Mouse (Mus musculus): ENCODE results near the gene Mrps24. TPM values are rescaled to one million over a fixed set of nuclear protein-coding genes. Genes with fewer than 3 reads are reported as not detected.

Gene Mrps24
- 100 to 1,000 TPM in 1 of 2 experiments, 10 to 100 TPM in 1; 95.4 to 101 TPM for total RNA-seq (2021)

GRCm38 (mm10) chr11:5715630-5716105 is at the start of gene Mrps24:
Gene Mrps24, minus strand, starts transcription at chr11:5715680.
- DNase-seq (ENCODE audit: extremely low spot score in 1 of 2, low spot score in 2 of 2) = no peak
- intact Hi-C loops (cut with DNase I) = no loop called here

DNA sequence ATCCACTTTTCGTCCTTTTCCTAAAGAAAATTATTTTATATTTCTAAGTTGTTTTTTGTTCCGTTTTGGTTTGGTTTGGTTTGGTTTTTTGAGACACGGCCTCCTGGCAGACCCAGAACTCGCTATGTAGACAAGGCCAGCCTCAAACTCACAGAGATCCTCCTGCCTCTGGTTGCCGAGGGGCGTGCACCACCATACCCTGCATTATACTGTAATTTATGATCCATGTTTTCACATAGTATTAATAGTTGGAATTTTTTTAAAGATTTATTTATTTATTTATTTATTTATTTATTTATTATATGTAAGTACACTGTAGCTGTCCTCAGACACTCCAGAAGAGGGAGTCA is 47.1 kb upstream of the Mrps24 start:
- DNase-seq (ENCODE audit: extremely low spot score in 1 of 2, low spot score in 2 of 2) = no peak
- intact Hi-C loops (cut with DNase I) = no loop called here

DNA sequence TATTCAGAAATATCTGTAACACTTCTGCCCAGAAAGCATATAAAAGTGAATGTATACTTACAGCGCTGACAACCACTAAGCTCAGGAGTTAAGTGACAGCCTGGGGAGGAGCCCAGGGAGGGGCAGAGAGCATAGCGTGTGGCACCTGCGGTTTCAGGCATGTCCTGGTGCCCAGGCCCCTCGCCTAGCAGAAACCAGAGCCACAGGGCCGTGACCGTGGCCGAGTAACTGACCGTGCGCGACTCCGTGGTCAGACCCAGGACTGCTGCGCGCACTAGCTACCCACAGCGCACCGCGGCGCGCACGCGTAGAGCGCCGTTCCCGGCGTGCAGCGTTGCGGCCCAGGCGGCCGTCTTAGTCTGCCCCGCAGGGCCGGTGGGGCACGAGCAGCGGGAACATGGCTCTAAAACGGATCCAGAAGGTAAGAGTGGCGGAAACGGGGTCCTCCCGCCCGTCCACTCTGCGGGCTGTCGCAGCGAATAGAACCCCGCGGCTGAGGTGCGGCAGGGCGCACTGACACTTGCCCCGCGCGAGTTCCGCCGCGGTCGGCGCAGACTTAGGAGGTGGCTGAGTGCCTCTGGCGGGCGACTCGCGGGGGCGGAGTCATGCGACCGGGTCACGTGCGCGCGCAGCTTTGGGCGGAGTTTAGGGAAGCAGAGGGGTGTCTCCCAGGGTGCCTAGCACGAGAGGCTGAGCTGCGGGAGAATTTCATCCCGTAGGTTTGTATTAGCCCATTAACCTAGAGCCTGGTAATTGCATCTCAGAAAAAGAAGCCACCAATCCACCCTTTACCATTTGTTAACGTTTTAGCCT is 46.5 kb upstream of the Mrps24 start, which contains the start of gene Urgcp:
Urgcp (minus strand) TSS at position 557 of the 813 bp plus-strand sequence.
- intact Hi-C loops (cut with DNase I) = no loop called here

GRCm38 (mm10) chr11:5753755-5754154 is 38.3 kb upstream of the Mrps24 start:
- DNase-seq (ENCODE audit: extremely low spot score in 1 of 2, low spot score in 2 of 2) = no peak
- intact Hi-C loops (cut with DNase I) = no loop called here

More for the DNA sequence above, 46.5 kb upstream of the Mrps24 start, which contains the start of gene Urgcp:
- peak; percentile 86 to 94 for DNase-seq (ENCODE audit: extremely low spot score in 1 of 2, low spot score in 2 of 2)

GRCm38 (mm10) chr11:5744951-5745350 is 29.5 kb upstream of the Mrps24 start:
- intact Hi-C loops (cut with DNase I) = no loop called here

GRCm38 (mm10) chr11:5742106-5742505 is 26.6 kb upstream of the Mrps24 start:
- no peak for DNase-seq (ENCODE audit: extremely low spot score in 1 of 2, low spot score in 2 of 2)
- intact Hi-C loops (cut with DNase I) = no loop called here

More at GRCm38 (mm10) chr11:5744951-5745350, 29.5 kb upstream of the Mrps24 start:
- no peak for DNase-seq (ENCODE audit: extremely low spot score in 1 of 2, low spot score in 2 of 2)

- intact Hi-C loops (cut with DNase I) = no loop called here
Observed at GRCm38 (mm10) chr11:5740965-5741627, 25.6 kb upstream of the Mrps24 start.

GRCm38 (mm10) chr11:5740599-5740964 is 25.1 kb upstream of the Mrps24 start:
- no peak for DNase-seq (ENCODE audit: extremely low spot score in 1 of 2, low spot score in 2 of 2)
- intact Hi-C loops (cut with DNase I) = no loop called here

More at GRCm38 (mm10) chr11:5740965-5741627, 25.6 kb upstream of the Mrps24 start:
- peak; percentile 20 to 87 for DNase-seq (ENCODE audit: extremely low spot score in 1 of 2, low spot score in 2 of 2)

- intact Hi-C loops (cut with DNase I) = no loop called here
- no peak for DNase-seq (ENCODE audit: extremely low spot score in 1 of 2, low spot score in 2 of 2)
Observed at GRCm38 (mm10) chr11:5739846-5740245, 24.4 kb upstream of the Mrps24 start.

- DNase-seq (ENCODE audit: extremely low spot score in 1 of 2, low spot score in 2 of 2) = no peak
- intact Hi-C loops (cut with DNase I) = no loop called here
Observed at GRCm38 (mm10) chr11:5738888-5739632, 23.6 kb upstream of the Mrps24 start.

GRCm38 (mm10) chr11:5737137-5737536 is 21.7 kb upstream of the Mrps24 start:
- intact Hi-C loops (cut with DNase I) = no loop called here
- DNase-seq (ENCODE audit: extremely low spot score in 1 of 2, low spot score in 2 of 2) = no peak

GRCm38 (mm10) chr11:5734323-5734722 is 18.8 kb upstream of the Mrps24 start:
- DNase-seq (ENCODE audit: extremely low spot score in 1 of 2, low spot score in 2 of 2) = no peak
- intact Hi-C loops (cut with DNase I) = no loop called here

DNA sequence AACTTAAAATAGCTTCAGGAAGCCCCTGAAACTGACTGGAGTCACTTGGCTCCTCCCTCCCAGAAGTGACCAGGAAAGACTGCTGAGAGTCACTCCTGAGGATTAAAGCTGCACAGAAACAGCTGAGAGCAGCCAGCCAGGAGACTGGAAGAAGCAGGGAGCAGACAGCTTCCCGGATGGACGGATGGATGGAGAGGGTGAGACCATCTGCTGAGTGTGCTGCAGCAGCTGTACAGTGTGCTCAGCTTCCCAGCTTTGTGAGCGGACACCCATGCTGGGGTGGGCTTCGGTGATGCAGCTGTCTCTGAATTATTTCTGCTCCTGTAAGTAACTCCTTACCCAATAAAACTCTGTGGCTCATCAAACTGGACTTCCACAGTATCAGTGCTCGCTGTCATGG is 16.9 kb upstream of the Mrps24 start:
- no peak for DNase-seq (ENCODE audit: extremely low spot score in 1 of 2, low spot score in 2 of 2)
- intact Hi-C loops (cut with DNase I) = no loop called here

DNA sequence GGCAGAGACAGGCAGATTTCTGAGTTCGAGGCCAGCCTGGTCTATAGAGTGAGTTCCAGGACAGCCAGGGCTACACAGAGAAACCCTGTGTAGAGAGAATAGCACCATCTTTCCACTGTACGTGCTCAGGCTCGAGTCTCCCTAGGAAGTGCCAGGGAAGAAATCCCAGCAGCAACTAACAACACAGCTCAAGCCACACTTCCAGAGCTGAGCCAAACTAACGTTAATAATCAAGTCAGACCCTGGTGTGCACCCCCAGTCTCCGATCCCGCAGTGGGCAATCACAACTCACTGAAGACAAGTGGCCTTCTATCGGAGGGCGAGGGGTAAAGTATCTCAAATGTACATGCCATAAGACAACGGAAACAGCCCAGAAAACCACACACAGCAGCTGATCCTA is 14.1 kb upstream of the Mrps24 start:
- intact Hi-C loops (cut with DNase I) = no loop called here
- DNase-seq (ENCODE audit: extremely low spot score in 1 of 2, low spot score in 2 of 2) = no peak

- intact Hi-C loops (cut with DNase I) = no loop called here
- no peak for DNase-seq (ENCODE audit: extremely low spot score in 1 of 2, low spot score in 2 of 2)
Observed at GRCm38 (mm10) chr11:5718611-5719354, 3.3 kb upstream of the Mrps24 start.

DNA sequence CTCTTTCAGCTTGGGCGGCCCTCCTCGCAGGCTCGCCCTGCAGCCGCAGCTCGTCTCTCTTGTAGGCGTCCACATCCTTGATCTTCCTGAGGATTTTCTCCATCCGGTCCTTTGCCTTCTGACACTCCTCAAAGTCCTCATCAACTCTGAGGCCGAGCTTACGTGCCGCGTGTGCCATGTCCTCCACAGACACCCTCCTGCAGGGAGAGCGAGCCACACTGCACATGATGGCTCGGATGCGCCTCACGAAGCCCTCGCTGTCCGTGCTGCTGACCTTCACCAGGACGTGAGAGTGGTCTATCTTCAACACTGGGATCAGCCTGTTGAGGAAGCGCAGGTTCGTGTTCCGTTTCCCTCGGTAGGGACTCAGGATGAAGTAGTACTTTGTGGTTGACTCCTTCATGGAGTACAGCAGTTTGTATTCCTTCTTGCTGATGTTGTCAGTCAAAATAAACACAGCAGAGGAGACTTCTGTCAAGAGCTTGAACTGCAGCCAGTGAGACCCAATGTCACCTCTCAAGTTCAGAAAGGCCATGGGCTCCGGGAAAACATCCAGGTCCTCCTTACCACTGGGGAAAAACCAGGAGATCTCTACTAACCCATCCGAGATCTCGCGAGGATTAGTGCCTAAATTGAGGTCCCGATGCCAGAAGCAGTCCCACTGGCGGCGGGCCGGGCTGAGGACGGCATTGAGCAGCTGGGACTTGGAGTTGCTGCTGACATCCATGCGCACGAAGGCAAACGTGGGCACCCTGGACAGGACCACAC is 1.6 kb upstream of the Mrps24 start:
- peak in 1 of 2 experiments; percentile 51 for DNase-seq (ENCODE audit: extremely low spot score in 1 of 2, low spot score in 2 of 2)
- intact Hi-C loops (cut with DNase I) = no loop called here

GRCm38 (mm10) chr11:5716246-5716645 is 766 bp upstream of the Mrps24 start:
- intact Hi-C loops (cut with DNase I) = no loop called here
- DNase-seq (ENCODE audit: extremely low spot score in 1 of 2, low spot score in 2 of 2) = no peak

DNA sequence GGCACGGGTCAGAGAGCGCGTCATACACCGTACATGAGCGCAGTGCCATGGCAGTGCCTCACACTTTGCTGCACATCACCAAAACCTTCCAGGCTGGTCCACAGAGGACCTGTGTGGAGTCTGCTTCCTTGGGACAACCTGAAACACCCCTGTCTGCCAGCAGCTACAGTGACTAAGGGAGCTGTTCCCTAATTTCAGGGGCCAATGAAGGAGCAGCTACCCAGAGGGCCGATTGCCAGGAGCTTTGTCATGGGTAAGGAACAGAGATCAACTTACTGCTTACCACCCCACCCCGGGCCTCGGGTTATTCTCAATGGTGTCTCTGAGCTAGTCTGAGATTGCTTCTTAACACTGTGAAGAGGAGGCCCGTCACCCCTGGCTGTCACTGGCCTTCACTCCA is 301 bp downstream of the Mrps24 start:
- intact Hi-C loops (cut with DNase I) = no loop called here

More for the DNA sequence above, 301 bp downstream of the Mrps24 start:
- DNase-seq (ENCODE audit: extremely low spot score in 1 of 2, low spot score in 2 of 2) = no peak
